Mouse (Mus musculus): ENCODE measurements around the gene Ank3.

The Ank3 gene

DNA sequence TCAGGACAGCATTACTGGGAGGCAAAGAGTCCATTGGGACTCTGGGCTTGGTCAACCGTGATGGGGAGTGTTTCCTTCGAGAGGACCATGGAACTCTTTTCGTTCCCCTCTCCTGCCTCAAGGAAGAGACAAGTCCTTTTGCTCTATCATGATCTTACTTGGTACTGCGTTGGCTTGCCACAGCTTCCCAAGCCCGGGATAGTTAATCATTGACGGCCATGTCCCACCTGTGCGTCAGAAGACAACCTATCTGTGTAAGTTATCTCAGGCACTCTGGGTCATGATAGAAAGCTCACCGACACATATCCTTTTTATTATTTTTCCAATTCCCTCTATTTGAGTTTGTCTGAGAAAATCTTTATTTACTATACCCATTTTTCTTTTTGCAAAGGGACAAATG lies 20.1 kb downstream of the Ank3 start:
- DNase-seq, result no peak

- no peak for DNase-seq
Measured at GRCm38 (mm10) chr10:69420306-69420705, 21.7 kb downstream of the Ank3 start.

DNA sequence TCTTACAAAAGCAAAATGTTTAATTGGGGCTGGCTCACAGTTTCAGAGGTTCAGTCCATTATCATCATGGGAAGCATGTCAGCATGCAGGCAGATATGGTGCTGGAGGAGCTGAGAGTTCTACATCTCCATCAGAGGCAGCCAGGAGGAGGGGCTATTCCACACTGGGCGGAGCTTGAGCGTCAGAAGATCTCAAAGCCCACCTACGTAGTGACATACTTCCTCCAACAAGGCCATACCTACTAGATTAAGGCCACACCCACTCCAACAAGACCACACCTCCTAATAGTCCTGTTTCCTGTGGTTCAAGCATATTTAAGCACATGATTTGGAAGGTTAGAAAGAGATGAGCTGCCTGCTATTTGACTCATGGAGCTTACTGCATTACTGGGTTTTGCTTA lies 25.5 kb downstream of the Ank3 start:
- DNase-seq, result no peak

GRCm38 (mm10) chr10:69430138-69430537 lies 31.6 kb downstream of the Ank3 start:
- DNase-seq, result no peak

- DNase-seq, result no peak
Measured at GRCm38 (mm10) chr10:69431101-69431500, 32.5 kb downstream of the Ank3 start.

GRCm38 (mm10) chr10:69435213-69435612 lies 36.6 kb downstream of the Ank3 start:
- DNase-seq, result no peak

GRCm38 (mm10) chr10:69439449-69439848 lies 40.9 kb downstream of the Ank3 start:
- no peak for DNase-seq

- DNase-seq, result no peak
Measured at GRCm38 (mm10) chr10:69444546-69444945, 46.0 kb downstream of the Ank3 start.

GRCm38 (mm10) chr10:69445951-69446350 lies 47.4 kb downstream of the Ank3 start:
- DNase-seq, result no peak

DNA sequence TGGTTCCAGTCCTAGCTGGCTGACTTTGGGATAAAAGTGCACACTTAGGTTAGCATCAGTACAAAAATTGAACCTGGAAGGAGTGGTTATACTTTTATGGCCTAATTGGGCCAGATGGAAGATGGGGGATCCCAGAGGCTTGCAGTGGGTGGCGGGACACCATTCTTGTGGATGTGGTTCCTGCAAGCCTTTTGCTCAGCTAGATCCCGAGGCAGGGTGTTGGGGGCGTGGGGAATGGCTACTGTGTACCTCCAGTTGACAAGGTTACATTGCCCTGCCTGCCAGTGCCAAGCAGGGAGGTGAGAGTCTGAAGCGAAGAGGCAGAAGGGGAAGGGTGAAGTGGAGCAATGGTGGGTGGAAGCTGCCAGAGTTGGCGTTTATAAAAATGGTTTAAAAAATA lies 48.0 kb downstream of the Ank3 start:
- no peak for DNase-seq

GRCm38 (mm10) chr10:69447308-69447707 lies 48.7 kb downstream of the Ank3 start:
- no peak for DNase-seq

DNA sequence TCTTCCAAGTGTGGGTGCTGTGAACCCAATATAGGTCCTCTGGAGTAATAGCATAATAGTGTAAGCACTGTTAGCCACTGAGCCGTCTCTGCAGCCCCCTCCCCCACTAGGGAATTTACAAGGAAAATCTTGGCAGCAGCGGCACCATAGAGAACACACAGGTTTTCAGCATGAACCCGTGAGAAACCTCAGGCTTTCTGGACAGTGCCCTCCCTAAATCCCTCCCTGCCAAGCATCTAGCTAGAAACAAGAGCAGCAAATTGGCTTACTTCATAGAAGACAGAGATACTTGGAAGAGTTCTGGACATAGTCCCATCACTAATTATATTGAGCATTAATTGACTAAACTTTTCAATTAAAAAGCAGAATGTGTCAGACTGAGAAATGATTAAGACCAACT lies 49.6 kb downstream of the Ank3 start:
- DNase-seq, result no peak

DNA sequence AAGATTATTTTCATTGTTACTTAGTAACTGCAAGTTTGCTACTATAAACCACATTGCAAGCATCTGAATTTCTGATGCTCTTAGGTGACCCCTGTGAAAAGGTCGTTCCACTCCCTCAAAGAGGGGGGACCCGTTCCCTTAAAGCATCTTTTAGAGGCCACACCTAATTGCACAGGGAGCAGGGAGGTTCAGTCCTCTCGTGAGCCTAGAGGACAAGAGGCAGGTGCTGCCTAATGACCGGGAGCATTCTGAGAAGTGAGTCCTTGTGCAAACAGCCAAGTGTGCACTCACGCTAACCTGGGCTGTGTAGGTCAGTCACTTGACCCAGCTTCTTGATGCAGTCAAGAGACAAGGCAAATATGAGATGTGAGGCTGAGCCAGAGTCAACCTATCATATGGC lies 52.4 kb downstream of the Ank3 start:
- no peak for DNase-seq

GRCm38 (mm10) chr10:69452180-69452977 lies 53.8 kb downstream of the Ank3 start:
- peak; percentile 22 for DNase-seq

DNA sequence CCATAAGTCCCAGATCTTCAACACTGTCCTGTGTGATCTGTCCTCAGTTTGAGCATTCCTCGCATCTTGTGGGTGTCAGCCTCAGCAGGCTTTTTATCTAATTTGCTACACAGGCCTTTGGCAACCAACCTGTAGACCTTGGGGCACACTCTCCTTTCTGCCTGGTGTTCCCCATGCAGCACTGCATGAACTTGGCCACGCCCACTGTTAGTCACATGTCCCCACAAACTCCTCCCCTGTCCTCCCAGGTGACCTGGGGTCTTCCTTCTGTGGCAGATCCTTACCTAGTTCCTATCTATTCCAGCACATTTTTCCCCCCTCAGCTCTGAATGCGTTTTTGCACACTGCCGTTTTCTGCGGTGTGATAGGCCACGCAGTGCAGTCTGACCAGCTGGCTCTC lies 55.0 kb downstream of the Ank3 start:
- DNase-seq, result no peak

DNA sequence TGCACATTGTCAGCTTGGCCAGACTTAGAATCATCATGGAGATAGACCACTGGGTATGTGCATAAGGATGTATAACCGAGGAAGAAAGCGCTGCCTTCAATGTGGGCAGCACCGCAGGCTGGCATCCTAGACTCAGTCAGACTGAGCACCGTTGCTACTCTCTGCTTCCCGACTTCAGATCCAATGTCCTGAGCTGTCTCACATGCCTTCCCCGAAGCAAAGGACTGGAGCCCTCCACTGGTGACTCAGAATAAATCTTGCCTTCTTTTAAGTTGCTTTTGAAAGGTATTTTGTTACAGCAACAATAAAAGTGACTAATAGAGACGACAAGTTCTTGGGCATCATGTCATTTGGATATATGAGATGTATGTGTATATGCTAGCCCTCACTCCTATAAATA lies 55.9 kb downstream of the Ank3 start:
- no peak for DNase-seq

DNA sequence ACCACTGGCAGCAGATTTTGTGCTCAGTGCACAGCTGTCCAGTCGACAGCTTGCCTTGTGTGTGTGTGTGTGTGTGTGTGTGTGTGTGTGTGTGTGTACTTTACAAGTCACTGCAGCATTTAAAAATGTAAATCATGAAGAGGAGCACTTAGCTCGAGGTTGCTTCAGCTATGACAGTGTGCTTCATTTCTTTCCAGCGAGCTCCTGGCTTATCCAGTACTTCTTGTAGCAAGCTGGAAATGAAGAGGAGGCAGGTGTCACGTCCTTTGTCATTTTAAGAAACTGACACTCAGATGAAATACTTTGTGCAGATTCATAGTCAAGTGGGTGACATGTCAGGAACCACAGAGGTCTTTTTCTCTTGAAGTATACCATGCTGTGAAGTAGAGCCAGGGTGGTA lies 66.3 kb downstream of the Ank3 start:
- DNase-seq, result no peak

DNA sequence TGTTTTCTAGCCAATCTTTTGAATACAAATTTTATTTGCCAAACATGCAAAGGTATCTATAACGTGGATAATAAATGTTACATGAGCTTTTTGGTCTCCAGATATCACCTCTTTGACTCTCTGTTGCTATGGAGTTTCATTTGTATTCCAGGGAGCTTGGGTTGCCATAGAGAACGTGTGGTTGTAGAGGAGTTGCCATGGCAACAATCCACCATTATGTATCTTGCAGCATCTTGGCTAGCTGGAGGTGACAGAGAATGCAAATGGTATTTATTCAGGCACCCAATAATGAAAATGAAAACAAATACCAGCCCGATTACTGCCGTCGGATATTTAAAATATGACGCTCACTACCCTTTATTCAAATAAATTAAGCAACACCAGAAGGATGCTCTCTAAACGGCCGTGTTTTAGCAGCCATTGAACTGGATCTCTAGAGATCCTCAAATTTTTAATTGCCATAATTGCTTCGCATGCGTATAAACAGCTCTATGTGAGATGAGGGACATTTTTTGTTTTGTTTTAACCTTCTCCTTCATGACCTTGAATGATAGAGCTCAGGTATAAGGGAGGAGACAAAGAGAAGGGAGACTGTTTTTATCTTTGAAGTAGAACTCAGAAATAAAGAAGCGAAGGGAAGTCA lies 67.1 kb downstream of the Ank3 start:
- DNase-seq, result no peak

DNA sequence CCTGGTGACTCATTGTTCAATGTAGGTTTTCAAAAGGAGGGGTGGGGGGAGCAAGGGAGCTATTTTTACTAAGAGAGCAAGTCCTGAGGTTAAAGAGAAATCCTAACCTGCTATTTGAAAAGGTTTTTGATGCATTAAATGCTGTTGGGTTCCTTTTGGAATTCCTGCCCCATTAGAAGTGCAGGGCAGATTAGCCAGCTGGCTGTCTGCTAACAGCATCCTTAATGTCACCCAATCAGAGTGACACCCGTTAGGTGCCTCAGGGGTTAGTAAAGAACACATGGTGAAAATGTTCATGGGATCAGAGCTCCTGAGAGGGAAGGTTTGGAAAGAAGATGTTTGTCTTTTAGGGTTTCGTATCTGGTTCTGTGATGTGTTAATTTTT lies 67.6 kb downstream of the Ank3 start:
- DNase-seq, result no peak

GRCm38 (mm10) chr10:69466586-69466985 lies 68.0 kb downstream of the Ank3 start:
- DNase-seq, result no peak

DNA sequence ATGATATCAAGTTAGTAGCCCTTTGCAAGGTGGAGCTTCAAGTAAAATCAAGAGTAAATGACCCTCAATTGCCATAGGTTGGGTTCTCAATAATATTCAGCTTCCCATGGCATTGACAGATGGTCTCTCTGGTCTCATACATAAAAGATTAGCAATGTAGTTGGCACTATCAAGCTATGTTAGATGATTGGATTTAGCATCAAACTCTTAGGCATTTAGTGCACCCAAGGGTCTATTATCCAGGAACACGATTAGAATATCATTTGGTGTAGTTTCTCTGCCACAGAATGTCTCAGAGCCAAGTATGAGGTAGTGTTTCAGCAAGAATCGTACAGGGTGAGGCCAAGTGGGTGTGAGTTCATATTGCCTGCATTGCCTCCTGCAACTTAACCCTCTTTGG lies 68.6 kb downstream of the Ank3 start:
- DNase-seq, result no peak

GRCm38 (mm10) chr10:69471841-69472240 lies 73.3 kb downstream of the Ank3 start:
- no peak for DNase-seq

DNA sequence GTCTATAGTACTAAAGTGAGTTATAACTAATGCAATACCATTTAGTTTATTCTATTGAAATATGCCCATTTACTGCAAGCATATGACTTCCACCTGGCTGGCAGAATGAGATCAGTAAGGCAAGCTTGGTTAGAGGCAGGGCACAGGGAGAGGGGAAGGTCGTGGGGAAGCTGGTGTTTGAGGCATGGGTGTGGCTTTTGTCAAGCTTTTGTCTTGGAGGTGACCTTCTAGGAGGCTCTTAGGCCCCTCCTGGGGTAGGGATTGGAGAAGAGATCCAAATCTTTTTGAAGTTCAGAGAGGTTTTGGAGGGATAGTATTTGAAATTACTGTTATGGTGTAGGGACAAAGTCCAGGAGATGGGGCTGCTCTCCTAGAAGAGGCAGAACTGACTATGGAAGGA lies 78.3 kb downstream of the Ank3 start:
- no peak for DNase-seq

GRCm38 (mm10) chr10:69477656-69478055 lies 79.1 kb downstream of the Ank3 start:
- no peak for DNase-seq

- DNase-seq, result no peak
Measured at GRCm38 (mm10) chr10:69478831-69479230, 80.3 kb downstream of the Ank3 start.
